Mouse (Mus musculus) testis, adult 2 months (tissue): Measurements from ENCODE around the gene Robo3.

Experiments used
- CTCF ChIP-seq: fragments of 200-500 bp; IDR thresholded peaks from 2 replicates; pipeline ENCODE4 v1.5.1; 2012; ENCODE audit warnings: low read depth, mild to moderate bottlenecking, inconsistent platforms, low read length, moderate library complexity; ENCODE audit not compliant: control insufficient read depth, insufficient read depth, insufficient replicate concordance
- POLR2A ChIP-seq: fragments of 200-500 bp; IDR thresholded peaks from 2 replicates; pipeline ENCODE4 v1.6.1; 2012; ENCODE audit warnings: low read depth, mild to moderate bottlenecking, inconsistent platforms, low read length, moderate library complexity; ENCODE audit not compliant: control insufficient read depth

- TF ChIP-seq CTCF, result no peak
- TF ChIP-seq POLR2A, result no peak
These were observed 21.0 kb upstream of the Robo3 start for GRCm38 (mm10) chr9:37454011-37454492.
